Mouse (Mus musculus): ENCODE results near the gene Ttc33.
"Not testable (repeated sequence)": the region's sequence is repeated elsewhere in the genome, so short reads cannot be mapped to it uniquely, and the experiment has no call there.

DNA sequence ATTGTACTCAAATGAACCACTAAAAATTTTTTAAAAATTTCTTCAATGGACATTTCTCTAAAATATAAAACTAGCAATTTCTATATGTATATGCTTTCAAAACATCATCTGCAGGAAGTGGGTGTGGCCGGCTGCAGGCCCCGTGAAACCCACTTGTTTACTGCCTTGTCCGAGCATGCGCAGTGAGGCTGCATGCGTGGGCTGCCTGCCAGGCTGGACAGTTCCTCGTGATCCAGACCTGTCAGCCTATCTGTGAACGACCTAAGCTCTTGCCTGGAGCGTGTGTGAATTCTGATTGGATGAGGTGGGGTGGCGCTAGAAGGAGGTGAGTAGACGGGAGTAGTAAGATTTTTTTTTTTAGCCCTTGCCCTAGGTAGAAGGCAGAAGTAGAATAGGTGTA is 45.4 kb downstream of the Ttc33 start:
- not testable (repeated sequence) for TF ChIP-seq CTCF (IDR thresholded peaks at IDR 0.05; ENCODE audit: low read depth); EP300 (optimal IDR thresholded peaks at IDR 0.05)
